Mouse (Mus musculus): ENCODE data around the gene Gstp1. TPM values are rescaled to one million over a fixed set of nuclear protein-coding genes. Genes with fewer than 3 reads are reported as not detected.
"Not testable (repeated sequence)": the region's sequence is repeated elsewhere in the genome, so short reads cannot be mapped to it uniquely, and the experiment has no call there.

Gstp1 gene
- polyA plus RNA-seq, 1 experiment from 2014 or later = 609 TPM

DNA sequence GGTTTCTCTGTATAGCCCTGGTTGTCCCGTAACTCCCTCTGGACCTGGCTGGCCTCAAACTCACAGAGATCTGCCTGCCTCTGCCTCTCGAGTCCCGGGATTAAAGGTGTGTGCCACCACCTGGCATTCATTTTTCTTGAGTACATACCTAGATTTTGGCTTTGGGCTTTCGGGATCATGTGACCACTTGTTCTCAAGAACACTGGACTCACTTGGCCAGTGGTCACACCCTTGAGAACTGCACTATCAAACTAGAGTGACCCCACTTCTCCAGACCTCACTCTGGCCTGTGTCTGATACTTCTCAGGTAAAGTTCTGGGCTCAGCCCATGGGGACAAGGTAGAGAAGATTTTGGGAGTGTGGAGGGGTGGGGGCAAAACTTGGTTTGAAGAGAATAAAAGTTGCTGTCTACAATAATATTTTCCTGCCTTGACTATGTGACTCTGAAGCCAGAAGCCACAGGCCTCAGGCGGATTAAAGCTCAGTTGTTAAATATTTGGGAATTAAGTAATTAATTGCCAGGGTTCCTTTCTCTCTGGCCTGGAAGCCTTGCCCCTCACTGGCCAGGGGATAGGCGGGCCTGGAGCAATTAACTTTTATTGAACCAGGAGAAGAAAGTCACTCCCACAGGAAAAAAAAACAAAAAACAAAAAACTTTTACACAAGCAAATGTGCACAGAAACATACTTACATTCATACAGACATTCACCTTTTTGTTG, 35.1 kb upstream of the Gstp1 start:
- Histone ChIP-seq H3K4me2 (no peak overlapping the region), H3K4me3 (no peak overlapping the region), H3K27me3 (no peaks in the 10 kb centered on the region; the same call in 1 of the 2 replicates), H3K9ac (no peak overlapping the region), H3K27ac (no peak overlapping the region), H3K4me1 (no peaks in the 10 kb centered on the region), H3K36me3 (no peaks in the 10 kb centered on the region), H3K9me3 (no peaks in the 10 kb centered on the region)
- 78% methylated on average over 6 of the region's 6 CpGs for WGBS
- no peak for ATAC-seq (ENCODE audit: insufficient number of reproducible peaks, insufficient read depth, low FRiP score, low TSS enrichment, low read depth)

DNA sequence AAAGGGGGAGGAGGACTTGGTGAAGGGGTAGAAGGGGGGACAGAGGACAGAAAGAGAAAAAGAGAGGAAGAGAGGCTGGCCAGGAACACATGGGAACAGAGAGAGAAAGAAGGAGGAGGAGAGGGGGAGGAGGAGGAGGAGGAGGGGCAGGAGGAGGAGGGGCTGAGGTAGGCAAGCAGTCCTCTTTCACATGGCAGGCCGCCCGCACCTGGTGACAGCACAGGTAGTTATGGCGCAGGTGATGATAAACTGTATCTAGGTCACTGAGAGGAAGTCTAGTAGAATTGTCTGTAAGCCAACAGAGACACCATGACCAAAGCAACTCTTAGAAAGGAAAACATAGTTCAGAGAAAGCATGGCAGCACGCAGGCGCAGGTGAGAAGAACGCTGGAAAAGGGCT, 33.6 kb upstream of the Gstp1 start:
- ATAC-seq (ENCODE audit: insufficient number of reproducible peaks, insufficient read depth, low FRiP score, low TSS enrichment, low read depth) = no peak
- no peaks in the 10 kb centered on the region for H3K4me1 ChIP-seq

DNA sequence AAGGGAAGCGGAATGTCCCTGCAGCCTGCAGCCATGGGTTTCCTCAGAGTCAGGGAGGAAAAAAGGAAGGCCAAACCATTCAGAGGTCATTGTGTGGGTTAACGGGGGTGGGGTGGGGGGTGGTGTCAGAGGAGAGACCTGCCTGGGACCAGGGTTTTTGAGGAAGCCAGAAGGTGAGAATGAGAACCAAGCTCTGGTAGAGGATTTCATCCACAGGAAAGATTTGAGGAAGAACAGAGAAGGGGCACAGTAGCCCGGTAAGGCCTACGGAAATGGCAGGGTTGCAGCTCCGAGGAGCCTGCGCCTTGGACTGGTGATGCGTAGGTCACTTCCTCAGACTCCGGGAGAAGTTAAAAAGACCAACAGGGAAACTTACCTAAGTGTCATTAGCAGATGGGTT, 33.0 kb upstream of the Gstp1 start:
- no peaks in the 10 kb centered on the region for H3K36me3 ChIP-seq
- no peak for ATAC-seq (ENCODE audit: insufficient number of reproducible peaks, insufficient read depth, low FRiP score, low TSS enrichment, low read depth)
- no peak overlapping the region for H3K9ac ChIP-seq
- H3K4me3 ChIP-seq = no peak overlapping the region
- no peaks in the 10 kb centered on the region for H3K4me1 ChIP-seq
- 77% methylated on average over 8 of the region's 8 CpGs for WGBS
- no peak overlapping the region for H3K4me2 ChIP-seq
- no peaks in the 10 kb centered on the region; the same call in 1 of the 2 replicates for H3K27me3 ChIP-seq
- no peaks in the 10 kb centered on the region for H3K9me3 ChIP-seq
- H3K27ac ChIP-seq = no peak overlapping the region

More for the DNA sequence above, 33.6 kb upstream of the Gstp1 start:
- Histone ChIP-seq H3K4me2 (no peak overlapping the region), H3K9ac (no peak overlapping the region), H3K4me3 (no peak overlapping the region), H3K27ac (no peak overlapping the region), H3K27me3 (no peaks in the 10 kb centered on the region; the same call in 1 of the 2 replicates), H3K36me3 (no peaks in the 10 kb centered on the region), H3K9me3 (no peaks in the 10 kb centered on the region)
- 92% methylated on average over 6 of the region's 6 CpGs for WGBS

DNA sequence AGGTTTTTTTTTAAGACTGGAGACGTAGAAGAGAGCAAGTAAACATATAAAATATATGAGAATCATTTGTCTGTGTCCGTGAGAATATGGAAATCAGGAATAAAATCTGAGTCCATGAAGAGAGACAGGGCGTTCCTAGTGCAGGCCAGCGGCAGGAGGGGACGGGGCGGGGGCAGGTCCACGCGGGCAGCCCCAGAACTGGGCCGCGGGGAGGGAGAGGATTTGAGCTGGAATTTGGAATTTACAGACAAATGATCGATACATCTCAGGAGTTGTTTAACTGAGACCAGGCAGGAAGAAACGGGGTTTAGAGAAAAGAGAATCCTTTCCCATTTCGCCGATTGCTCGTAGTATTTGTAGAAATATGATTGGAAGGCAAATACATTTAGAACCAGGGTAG, 32.5 kb upstream of the Gstp1 start:
- no peak overlapping the region for H3K4me3 ChIP-seq
- no peak overlapping the region for H3K9ac ChIP-seq
- no peaks in the 10 kb centered on the region for H3K4me1 ChIP-seq
- no peak for ATAC-seq (ENCODE audit: insufficient number of reproducible peaks, insufficient read depth, low FRiP score, low TSS enrichment, low read depth)
- H3K4me2 ChIP-seq = no peak overlapping the region
- no peaks in the 10 kb centered on the region for H3K36me3 ChIP-seq
- 70% methylated on average over 15 of the region's 15 CpGs for WGBS
- H3K9me3 ChIP-seq = no peaks in the 10 kb centered on the region
- no peaks in the 10 kb centered on the region; the same call in 1 of the 2 replicates for H3K27me3 ChIP-seq
- no peak overlapping the region for H3K27ac ChIP-seq

DNA sequence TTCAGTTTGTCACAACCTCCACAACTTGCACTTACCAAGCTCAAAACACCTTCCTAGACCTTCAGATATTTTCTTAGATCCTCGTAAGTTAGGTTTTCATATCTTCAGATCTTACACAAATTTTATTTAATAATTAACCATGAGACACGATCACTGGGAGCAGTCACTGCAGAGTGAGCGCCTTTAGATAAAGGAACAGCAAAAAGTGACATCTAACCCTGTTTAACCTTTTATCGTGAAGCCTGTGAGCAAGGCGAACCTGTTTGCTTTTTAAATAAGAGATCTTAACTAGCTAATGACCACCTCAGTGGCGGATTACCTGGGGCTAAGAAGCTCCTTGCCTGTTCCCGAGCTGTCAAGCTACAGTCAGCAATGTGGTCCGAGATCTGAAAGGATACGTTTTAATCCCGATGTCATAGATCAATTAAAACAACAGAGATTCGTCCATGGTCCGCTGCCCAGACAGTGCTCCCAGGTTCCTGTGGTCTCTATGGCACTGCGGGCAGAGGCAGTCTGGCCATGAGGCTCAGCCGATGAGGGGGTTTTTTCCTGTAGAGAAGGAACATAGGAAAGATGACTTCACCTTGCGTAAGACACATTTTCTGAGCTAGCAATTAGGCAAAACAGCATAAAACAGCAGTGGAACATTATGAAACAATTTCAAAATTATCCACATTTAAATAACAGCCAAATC, 31.1 kb upstream of the Gstp1 start:
- Histone ChIP-seq H3K4me1 (no peaks in the 10 kb centered on the region), H3K36me3 (no peaks in the 10 kb centered on the region), H3K27ac (no peak overlapping the region), H3K4me2 (no peak overlapping the region), H3K4me3 (no peak overlapping the region), H3K9me3 (no peaks in the 10 kb centered on the region), H3K9ac (no peak overlapping the region), H3K27me3 (no peaks in the 10 kb centered on the region; the same call in 1 of the 2 replicates)
- ATAC-seq (ENCODE audit: insufficient number of reproducible peaks, insufficient read depth, low FRiP score, low TSS enrichment, low read depth) = no peak
- 56% methylated on average over 15 of the region's 15 CpGs for WGBS

DNA sequence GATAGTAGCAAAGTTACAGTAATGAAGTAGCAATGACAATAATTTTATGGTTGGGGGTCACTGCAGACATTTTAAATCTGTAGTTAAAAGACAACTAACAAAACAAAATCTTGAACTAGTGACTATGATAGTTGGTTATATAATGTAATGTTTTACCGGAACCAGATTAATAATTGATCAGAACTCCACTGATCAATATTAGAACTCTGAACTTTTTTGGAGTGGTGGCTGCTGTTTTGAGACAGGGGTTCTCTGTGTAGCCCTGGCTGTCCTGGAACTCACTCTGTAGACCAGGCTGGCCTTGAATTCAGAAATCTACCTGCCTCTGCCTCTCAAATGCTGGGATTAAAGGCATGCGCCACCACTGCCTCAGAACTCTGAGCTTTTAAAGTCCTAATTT, 30.5 kb upstream of the Gstp1 start:
- H3K9ac ChIP-seq; H3K27me3 ChIP-seq; H3K27ac ChIP-seq; H3K36me3 ChIP-seq; H3K9me3 ChIP-seq; H3K4me1 ChIP-seq; H3K4me2 ChIP-seq; H3K4me3 ChIP-seq; ATAC-seq (ENCODE audit: insufficient number of reproducible peaks, insufficient read depth, low FRiP score, low TSS enrichment, low read depth): not testable (repeated sequence)
- 92% methylated on average over 2 of the region's 2 CpGs for WGBS

DNA sequence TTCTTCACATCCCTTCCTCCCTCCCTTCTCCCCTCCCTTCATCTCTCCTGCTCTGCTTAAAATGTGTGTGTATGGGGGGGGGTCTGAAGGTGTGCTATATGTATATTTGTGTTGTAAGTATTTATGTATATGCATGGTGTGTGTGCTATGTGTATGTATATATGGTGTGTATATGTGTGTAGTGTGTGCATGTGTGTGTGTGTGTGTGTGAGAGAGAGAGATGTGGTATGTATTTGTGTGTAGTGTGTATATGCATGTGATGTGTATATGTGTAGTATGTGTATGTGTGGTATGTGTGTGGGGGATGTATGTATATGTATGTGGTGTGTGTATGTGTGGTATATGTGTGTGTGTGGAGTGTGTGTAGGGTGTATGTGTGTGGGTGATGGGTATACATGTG, 29.1 kb upstream of the Gstp1 start:
- no peaks in the 10 kb centered on the region; the same call in 1 of the 2 replicates for H3K27me3 ChIP-seq
- ATAC-seq (ENCODE audit: insufficient number of reproducible peaks, insufficient read depth, low FRiP score, low TSS enrichment, low read depth) = no peak
- no peaks in the 10 kb centered on the region for H3K36me3 ChIP-seq
- H3K4me3 ChIP-seq = no peak overlapping the region
- no peaks in the 10 kb centered on the region for H3K4me1 ChIP-seq
- H3K4me2 ChIP-seq = no peak overlapping the region
- no peaks in the 10 kb centered on the region for H3K9me3 ChIP-seq
- H3K9ac ChIP-seq = no peak overlapping the region
- H3K27ac ChIP-seq = no peak overlapping the region

DNA sequence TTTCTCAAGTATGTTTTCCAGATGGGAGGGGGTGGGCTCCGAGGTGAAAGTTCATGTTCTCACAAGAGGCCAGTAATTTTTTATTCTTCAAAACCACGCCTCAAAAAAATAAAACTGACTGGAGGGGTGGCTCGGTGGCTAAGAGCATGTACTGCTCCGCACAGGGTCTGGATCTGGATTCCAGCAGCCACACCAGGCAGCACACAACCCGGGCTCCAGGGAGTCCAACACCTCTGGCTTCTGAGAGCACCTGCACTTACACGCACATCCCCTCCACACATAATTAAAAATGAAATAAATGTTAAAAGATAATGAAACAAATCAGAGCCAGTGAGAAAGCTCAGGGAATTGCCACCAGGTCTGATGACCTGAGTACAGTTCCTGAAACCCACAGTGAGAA, 28.5 kb upstream of the Gstp1 start:
- WGBS = 81% methylated on average over 6 of the region's 6 CpGs
- no peaks in the 10 kb centered on the region for H3K9me3 ChIP-seq
- no peaks in the 10 kb centered on the region for H3K36me3 ChIP-seq
- no peaks in the 10 kb centered on the region for H3K4me1 ChIP-seq
- no peak overlapping the region for H3K27ac ChIP-seq
- H3K4me3 ChIP-seq = no peak overlapping the region
- H3K4me2 ChIP-seq = no peak overlapping the region
- H3K27me3 ChIP-seq = no peaks in the 10 kb centered on the region; the same call in 1 of the 2 replicates
- H3K9ac ChIP-seq = no peak overlapping the region
- no peak for ATAC-seq (ENCODE audit: insufficient number of reproducible peaks, insufficient read depth, low FRiP score, low TSS enrichment, low read depth)

DNA sequence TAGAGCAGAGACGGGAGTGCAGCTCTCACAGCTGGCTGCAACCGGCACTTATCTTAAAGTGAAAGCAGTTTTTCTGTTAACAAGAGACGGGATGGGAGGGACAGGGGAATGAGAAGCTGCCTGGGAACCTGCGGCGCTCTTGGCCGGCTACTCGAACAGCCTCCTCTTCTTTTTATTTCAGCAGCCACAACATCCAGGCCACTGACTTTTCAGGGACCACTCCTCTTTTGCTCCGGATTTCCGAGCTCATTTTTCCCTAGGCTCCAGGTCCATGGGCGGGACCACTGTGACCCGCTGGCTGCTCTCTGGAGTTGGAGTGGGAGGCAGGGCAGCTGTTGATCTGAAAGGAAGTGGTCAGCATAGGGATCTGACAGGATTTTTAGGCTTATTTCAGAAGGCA, 26.7 kb upstream of the Gstp1 start:
- H3K4me3 ChIP-seq; H3K27ac ChIP-seq; H3K36me3 ChIP-seq; ATAC-seq (ENCODE audit: insufficient number of reproducible peaks, insufficient read depth, low FRiP score, low TSS enrichment, low read depth); H3K9me3 ChIP-seq; H3K27me3 ChIP-seq; H3K9ac ChIP-seq; H3K4me1 ChIP-seq; H3K4me2 ChIP-seq: not testable (repeated sequence)
- WGBS = 50% methylated on average over 7 of the region's 11 CpGs

DNA sequence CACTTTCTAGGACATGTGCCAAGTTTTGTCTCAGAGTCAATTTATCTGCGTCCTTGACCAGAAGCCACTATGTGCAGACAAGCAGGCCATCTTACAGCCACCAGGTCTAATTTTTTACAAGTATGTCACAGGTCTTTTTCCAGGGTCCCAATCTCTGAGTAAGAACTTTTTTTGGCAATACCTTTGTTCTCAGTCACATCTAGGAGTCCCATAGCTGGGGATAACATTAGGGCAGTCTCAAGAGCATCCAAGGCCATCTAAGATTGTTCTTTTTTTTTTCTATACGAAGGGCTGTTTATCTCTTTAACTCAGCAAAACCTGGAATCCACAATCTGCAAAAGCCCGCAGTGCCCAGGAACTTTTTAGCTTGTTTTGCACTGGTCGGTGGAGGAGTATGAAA, 25.6 kb upstream of the Gstp1 start:
- H3K27ac ChIP-seq; H3K36me3 ChIP-seq; H3K9ac ChIP-seq; ATAC-seq (ENCODE audit: insufficient number of reproducible peaks, insufficient read depth, low FRiP score, low TSS enrichment, low read depth); H3K9me3 ChIP-seq; H3K4me3 ChIP-seq; H3K4me1 ChIP-seq; H3K27me3 ChIP-seq; H3K4me2 ChIP-seq: not testable (repeated sequence)
- WGBS = 70% methylated on average over 4 of the region's 4 CpGs

DNA sequence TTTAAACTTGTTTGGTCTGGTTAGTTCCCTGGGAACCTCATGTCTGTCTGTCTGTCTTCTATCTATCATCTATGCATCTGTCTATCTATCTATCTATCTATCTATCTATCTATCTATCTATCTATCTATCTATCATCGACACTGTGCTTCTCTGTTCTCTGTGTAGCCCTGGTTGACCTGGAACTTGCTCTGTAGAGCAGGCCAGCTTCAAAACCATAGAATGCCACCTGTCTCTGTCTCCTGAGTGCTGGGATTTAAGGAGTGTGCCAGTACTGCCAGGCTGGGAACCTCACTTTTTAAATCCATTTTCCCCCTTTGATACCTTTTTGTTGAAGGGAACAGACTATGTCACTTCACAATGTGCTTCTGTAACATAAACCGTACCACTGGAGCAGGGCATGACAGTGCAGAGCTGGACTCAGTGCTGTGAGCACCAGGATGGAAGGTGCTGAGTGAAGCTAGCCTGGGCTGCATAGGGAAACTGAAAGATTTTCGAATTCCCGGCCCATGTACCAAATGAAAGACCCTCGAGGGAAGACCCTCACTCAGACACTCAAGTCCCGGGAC, 23.2 kb upstream of the Gstp1 start:
- Histone ChIP-seq H3K4me3 (no peak overlapping the region), H3K27me3 (no peaks in the 10 kb centered on the region), H3K4me1 (no peaks in the 10 kb centered on the region), H3K9ac (no peak overlapping the region), H3K4me2 (no peak overlapping the region), H3K36me3 (no peaks in the 10 kb centered on the region), H3K27ac (no peak overlapping the region), H3K9me3 (no peaks in the 10 kb centered on the region)
- WGBS = 87% methylated on average over 6 of the region's 6 CpGs
- no peak for ATAC-seq (ENCODE audit: insufficient number of reproducible peaks, insufficient read depth, low FRiP score, low TSS enrichment, low read depth)
